Mouse (Mus musculus): ENCODE measurements around the gene Srrm1.

GRCm38 (mm10) chr4:135310371-135310770, 42.8 kb downstream of the Srrm1 start:
- no peak for TF ChIP-seq MAX (IDR thresholded peaks at IDR 0.05; ENCODE audit: low read depth)
- no peak for TF ChIP-seq POLR2A (IDR thresholded peaks at IDR 0.05; ENCODE audit: insufficient read length, low read depth)
- no peak for TF ChIP-seq TCF12 (IDR thresholded peaks at IDR 0.05; ENCODE audit: insufficient read depth, poor library complexity, severe bottlenecking)
- TF ChIP-seq MYOG (IDR thresholded peaks at IDR 0.05; ENCODE audit: control insufficient read depth in 1 of 3, insufficient read depth in 1 of 3, insufficient read length in 2 of 3, low read depth in 2 of 3), result no peak
- TF ChIP-seq USF1 (IDR thresholded peaks at IDR 0.05; ENCODE audit: low read depth), result no peak
- TF ChIP-seq MYOD1 (IDR thresholded peaks at IDR 0.05; ENCODE audit: control insufficient read depth in 1 of 3, insufficient read length in 2 of 3, low read depth in 2 of 3), result no peak
- no peak for TF ChIP-seq E2F4 (IDR thresholded peaks at IDR 0.05; ENCODE audit: insufficient read depth)
